Mouse (Mus musculus): ENCODE data around the gene Eef1akmt4. TPM values are rescaled to one million over a fixed set of nuclear protein-coding genes. Genes with fewer than 3 reads are reported as not detected.

Eef1akmt4 gene
- polyA plus RNA-seq, 1 experiment: 4.2 TPM

GRCm38 (mm10) chr16:20619541-20620398 lies 8.4 kb downstream of the Eef1akmt4 start:
- TF ChIP-seq GATA1 (IDR thresholded peaks at IDR 0.05; ENCODE audit: low read length): no peak

- TF ChIP-seq GATA1 (IDR thresholded peaks at IDR 0.05; ENCODE audit: low read length): no peak
Measured at GRCm38 (mm10) chr16:20620399-20620735, 9.0 kb downstream of the Eef1akmt4 start.

GRCm38 (mm10) chr16:20620751-20621190 lies 9.4 kb downstream of the Eef1akmt4 start:
- no peak for TF ChIP-seq GATA1 (IDR thresholded peaks at IDR 0.05; ENCODE audit: low read length)

- TF ChIP-seq GATA1 (IDR thresholded peaks at IDR 0.05; ENCODE audit: low read length): no peak
Measured at GRCm38 (mm10) chr16:20621191-20621990, 10.0 kb downstream of the Eef1akmt4 start, which contains the start of gene Camk2n2. Gene Camk2n2 (minus strand): TSS chr16:20621287.

- no peak for TF ChIP-seq GATA1 (IDR thresholded peaks at IDR 0.05; ENCODE audit: low read length)
Measured at GRCm38 (mm10) chr16:20621991-20622685, 10.7 kb downstream of the Eef1akmt4 start.

GRCm38 (mm10) chr16:20623211-20623610 lies 11.8 kb downstream of the Eef1akmt4 start:
- TF ChIP-seq GATA1 (IDR thresholded peaks at IDR 0.05; ENCODE audit: low read length): no peak

- no peak for TF ChIP-seq GATA1 (IDR thresholded peaks at IDR 0.05; ENCODE audit: low read length)
Measured at GRCm38 (mm10) chr16:20628871-20629391, 17.5 kb downstream of the Eef1akmt4 start.

GRCm38 (mm10) chr16:20629731-20630634 lies 18.6 kb downstream of the Eef1akmt4 start, which contains the start of gene Ece2:
Gene Ece2 (plus strand): TSS chr16:20629828.
- TF ChIP-seq GATA1 (IDR thresholded peaks at IDR 0.05; ENCODE audit: low read length): no peak

GRCm38 (mm10) chr16:20637410-20637809 lies 26.0 kb downstream of the Eef1akmt4 start:
- no peak for TF ChIP-seq GATA1 (IDR thresholded peaks at IDR 0.05; ENCODE audit: low read length)

GRCm38 (mm10) chr16:20638367-20638766 lies 27.0 kb downstream of the Eef1akmt4 start:
- TF ChIP-seq GATA1 (IDR thresholded peaks at IDR 0.05; ENCODE audit: low read length): no peak

- no peak for TF ChIP-seq GATA1 (IDR thresholded peaks at IDR 0.05; ENCODE audit: low read length)
Measured at GRCm38 (mm10) chr16:20642161-20642560, 30.8 kb downstream of the Eef1akmt4 start.

GRCm38 (mm10) chr16:20643911-20644310 lies 32.5 kb downstream of the Eef1akmt4 start:
- no peak for TF ChIP-seq GATA1 (IDR thresholded peaks at IDR 0.05; ENCODE audit: low read length)

GRCm38 (mm10) chr16:20651076-20651946 lies 39.9 kb downstream of the Eef1akmt4 start, which contains the start of gene Psmd2:
Gene Psmd2 (plus strand): TSS chr16:20651652.
- no peak for TF ChIP-seq GATA1 (IDR thresholded peaks at IDR 0.05; ENCODE audit: low read length)

Data from G1E-ER4 (cell line).